Mouse (Mus musculus): ENCODE results near the gene Sec22b.

- TF ChIP-seq CTCF (conservative IDR thresholded peaks at IDR 0.05; ENCODE audit: insufficient read depth, insufficient read length, low read depth, low read length) = no peak
- TF ChIP-seq POLR2A (IDR thresholded peaks at IDR 0.05; ENCODE audit: low read depth, low read length) = no peak
Observed at GRCm38 (mm10) chr3:97961962-97962361, 61.0 kb downstream of the Sec22b start.

Measured in kidney, adult 2 months (tissue).